Mouse (Mus musculus): ENCODE measurements around the gene Col4a1.

Col4a1 gene

GRCm38 (mm10) chr8:11255680-11256079 is 56.9 kb downstream of the Col4a1 start:
- H3K9me3 ChIP-seq (ENCODE audit: low read length), result no peaks in the 10 kb centered on the region
- no peak overlapping the region for H3K4me3 ChIP-seq (replicated peaks; ENCODE audit: low read length)
- H3K36me3 ChIP-seq (ENCODE audit: insufficient read depth, low read length), result no peaks in the 10 kb centered on the region
- no peaks in the 10 kb centered on the region for H3K27me3 ChIP-seq (ENCODE audit: insufficient read depth, low read length)
- no peak for TF ChIP-seq NANOG (IDR thresholded peaks at IDR 0.05; ENCODE audit: borderline replicate concordance, low read length)
- no peak for TF ChIP-seq POU5F1 (IDR thresholded peaks at IDR 0.05; ENCODE audit: borderline replicate concordance, low read length)
- TF ChIP-seq CTCF (conservative IDR thresholded peaks at IDR 0.05; ENCODE audit: low read length), result no peak
- H3K4me1 ChIP-seq (replicated peaks; ENCODE audit: low read depth, low read length), result no peaks in the 10 kb centered on the region

- Histone ChIP-seq H3K36me3 (ENCODE audit: insufficient read depth, low read length) (no peaks in the 10 kb centered on the region), H3K27me3 (ENCODE audit: insufficient read depth, low read length) (no peaks in the 10 kb centered on the region), H3K9me3 (ENCODE audit: low read length) (no peaks in the 10 kb centered on the region), H3K4me3 (replicated peaks; ENCODE audit: low read length) (no peak overlapping the region), H3K4me1 (replicated peaks; ENCODE audit: low read depth, low read length) (no peaks in the 10 kb centered on the region)
- TF ChIP-seq POU5F1 (IDR thresholded peaks at IDR 0.05; ENCODE audit: borderline replicate concordance, low read length) (no peak), NANOG (IDR thresholded peaks at IDR 0.05; ENCODE audit: borderline replicate concordance, low read length) (no peak), CTCF (conservative IDR thresholded peaks at IDR 0.05; ENCODE audit: low read length) (no peak)
Observed at GRCm38 (mm10) chr8:11254914-11255530, 57.6 kb downstream of the Col4a1 start.

- H3K4me3 ChIP-seq (replicated peaks; ENCODE audit: low read length), result no peak overlapping the region
- H3K27me3 ChIP-seq (ENCODE audit: insufficient read depth, low read length), result no peaks in the 10 kb centered on the region
- no peaks in the 10 kb centered on the region for H3K36me3 ChIP-seq (ENCODE audit: insufficient read depth, low read length)
- H3K4me1 ChIP-seq (replicated peaks; ENCODE audit: low read depth, low read length), result no peaks in the 10 kb centered on the region
- no peaks in the 10 kb centered on the region for H3K9me3 ChIP-seq (ENCODE audit: low read length)
- TF ChIP-seq CTCF (conservative IDR thresholded peaks at IDR 0.05; ENCODE audit: low read length), result no peak
- no peak for TF ChIP-seq POU5F1 (IDR thresholded peaks at IDR 0.05; ENCODE audit: borderline replicate concordance, low read length)
- TF ChIP-seq NANOG (IDR thresholded peaks at IDR 0.05; ENCODE audit: borderline replicate concordance, low read length), result no peak
Observed at GRCm38 (mm10) chr8:11254510-11254909, 58.1 kb downstream of the Col4a1 start.

GRCm38 (mm10) chr8:11253556-11253955 is 59.1 kb downstream of the Col4a1 start:
- no peaks in the 10 kb centered on the region for H3K36me3 ChIP-seq (ENCODE audit: insufficient read depth, low read length)
- TF ChIP-seq CTCF (conservative IDR thresholded peaks at IDR 0.05; ENCODE audit: low read length) (peak; percentile 88), NANOG (IDR thresholded peaks at IDR 0.05; ENCODE audit: borderline replicate concordance, low read length) (no peak), POU5F1 (IDR thresholded peaks at IDR 0.05; ENCODE audit: borderline replicate concordance, low read length) (no peak)

GRCm38 (mm10) chr8:11253041-11253440 is 59.6 kb downstream of the Col4a1 start:
- Histone ChIP-seq H3K9me3 (ENCODE audit: low read length) (no peaks in the 10 kb centered on the region), H3K36me3 (ENCODE audit: insufficient read depth, low read length) (no peaks in the 10 kb centered on the region), H3K27me3 (ENCODE audit: insufficient read depth, low read length) (no peaks in the 10 kb centered on the region), H3K4me1 (replicated peaks; ENCODE audit: low read depth, low read length) (no peaks in the 10 kb centered on the region), H3K4me3 (replicated peaks; ENCODE audit: low read length) (no peak overlapping the region)
- TF ChIP-seq POU5F1 (IDR thresholded peaks at IDR 0.05; ENCODE audit: borderline replicate concordance, low read length) (no peak), NANOG (IDR thresholded peaks at IDR 0.05; ENCODE audit: borderline replicate concordance, low read length) (no peak)

More at GRCm38 (mm10) chr8:11253556-11253955, 59.1 kb downstream of the Col4a1 start:
- Histone ChIP-seq H3K4me1 (replicated peaks; ENCODE audit: low read depth, low read length) (no peaks in the 10 kb centered on the region), H3K27me3 (ENCODE audit: insufficient read depth, low read length) (no peaks in the 10 kb centered on the region), H3K4me3 (replicated peaks; ENCODE audit: low read length) (no peak overlapping the region), H3K9me3 (ENCODE audit: low read length) (no peaks in the 10 kb centered on the region)

GRCm38 (mm10) chr8:11252235-11252774 is 60.3 kb downstream of the Col4a1 start:
- Histone ChIP-seq H3K27me3 (ENCODE audit: insufficient read depth, low read length) (no peaks in the 10 kb centered on the region), H3K4me1 (replicated peaks; ENCODE audit: low read depth, low read length) (no peaks in the 10 kb centered on the region), H3K4me3 (replicated peaks; ENCODE audit: low read length) (no peak overlapping the region), H3K36me3 (ENCODE audit: insufficient read depth, low read length) (no peaks in the 10 kb centered on the region), H3K9me3 (ENCODE audit: low read length) (no peaks in the 10 kb centered on the region)
- TF ChIP-seq NANOG (IDR thresholded peaks at IDR 0.05; ENCODE audit: borderline replicate concordance, low read length) (no peak), POU5F1 (IDR thresholded peaks at IDR 0.05; ENCODE audit: borderline replicate concordance, low read length) (no peak), CTCF (conservative IDR thresholded peaks at IDR 0.05; ENCODE audit: low read length) (no peak)

GRCm38 (mm10) chr8:11250149-11250548 is 62.5 kb downstream of the Col4a1 start:
- Histone ChIP-seq H3K36me3 (ENCODE audit: insufficient read depth, low read length) (no peaks in the 10 kb centered on the region), H3K4me3 (replicated peaks; ENCODE audit: low read length) (no peak overlapping the region), H3K27me3 (ENCODE audit: insufficient read depth, low read length) (peaks cover 2% of the 10 kb centered on the region; the same call in 1 of the 2 replicates), H3K9me3 (ENCODE audit: low read length) (0 out of 2 replicates have a peak, but pooled peaks cover 3% of the 10 kb centered on the region), H3K4me1 (replicated peaks; ENCODE audit: low read depth, low read length) (no peaks in the 10 kb centered on the region)
- TF ChIP-seq NANOG (IDR thresholded peaks at IDR 0.05; ENCODE audit: borderline replicate concordance, low read length), result no peak
- no peak for TF ChIP-seq POU5F1 (IDR thresholded peaks at IDR 0.05; ENCODE audit: borderline replicate concordance, low read length)
- no peak for TF ChIP-seq CTCF (conservative IDR thresholded peaks at IDR 0.05; ENCODE audit: low read length)

GRCm38 (mm10) chr8:11249541-11250058 is 63.0 kb downstream of the Col4a1 start:
- Histone ChIP-seq H3K36me3 (ENCODE audit: insufficient read depth, low read length) (no peaks in the 10 kb centered on the region), H3K4me3 (replicated peaks; ENCODE audit: low read length) (no peak overlapping the region), H3K4me1 (replicated peaks; ENCODE audit: low read depth, low read length) (no peaks in the 10 kb centered on the region), H3K9me3 (ENCODE audit: low read length) (0 out of 2 replicates have a peak, but pooled peaks cover 3% of the 10 kb centered on the region), H3K27me3 (ENCODE audit: insufficient read depth, low read length) (peaks cover 2% of the 10 kb centered on the region; the same call in 1 of the 2 replicates)
- TF ChIP-seq POU5F1 (IDR thresholded peaks at IDR 0.05; ENCODE audit: borderline replicate concordance, low read length) (no peak), CTCF (conservative IDR thresholded peaks at IDR 0.05; ENCODE audit: low read length) (no peak), NANOG (IDR thresholded peaks at IDR 0.05; ENCODE audit: borderline replicate concordance, low read length) (no peak)

All from E14TG2a.4 (cell line).